12 mouse cellular contexts compared by ENCODE assay signal in the genomic region with DNA sequence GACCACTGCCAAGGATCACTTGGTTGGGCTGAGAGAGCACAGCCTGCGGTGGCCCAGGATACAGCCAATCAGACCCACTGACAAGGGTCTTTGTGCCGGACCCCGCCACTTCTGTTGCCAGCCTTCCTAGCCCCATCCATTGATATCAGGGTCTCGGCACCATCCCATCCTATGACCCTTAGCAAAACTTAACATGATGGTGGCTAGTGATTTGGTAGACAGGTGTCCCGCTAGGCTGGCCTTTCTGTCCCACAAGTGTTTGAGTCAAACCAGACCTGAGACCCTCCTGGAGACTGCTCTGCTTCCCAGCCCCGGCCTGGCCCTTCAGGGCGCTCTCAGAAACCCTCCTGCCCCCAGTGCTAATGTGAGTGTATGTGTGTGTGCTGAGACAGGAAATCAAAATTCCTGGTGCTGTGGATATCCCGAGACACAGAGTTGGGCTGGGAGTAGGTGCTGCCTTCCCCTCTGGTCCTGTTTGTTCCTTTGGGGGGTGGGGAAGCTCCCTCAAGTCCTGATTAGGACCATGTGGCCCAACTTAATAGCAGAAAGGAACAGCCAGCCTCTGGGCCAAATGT. TPM values are rescaled to one million over a fixed set of nuclear protein-coding genes. Genes with fewer than 3 reads are reported as not detected.
DNase-seq lines count a peak whose midpoint lies in the region; ATAC-seq and TF ChIP-seq lines count a peak whose summit lies in the region.
"Had no signal": no experiment of that assay in that cellular context is flagged by ENCODE, and none has a peak within 500 bp of the region (broad histone marks: within the 10 kb centered on the region; RNA-seq: fewer than 3 reads in every experiment).

No protein-coding gene starts in this region.

- H3K4me1 ChIP-seq in heart, adult 2 months (ENCODE audit: control insufficient read depth, insufficient read depth, low read length) = peaks cover 30% of the 10 kb centered on the region
- H3K4me1 ChIP-seq in midbrain, embryonic 10.5 days = peaks cover 16% of the 10 kb centered on the region
- H3K4me1 ChIP-seq in midbrain, embryonic 14.5 days (ENCODE audit: control insufficient read depth, insufficient read depth, low read length) = no peaks in the 10 kb centered on the region
- peaks cover 47% of the 10 kb centered on the region for H3K4me1 ChIP-seq in heart, embryonic 12.5 days (replicated peaks)
- peaks cover 45 to 55% of the 10 kb centered on the region in 2 experiments for H3K4me1 ChIP-seq in liver, embryonic 14.5 days (replicated peaks; ENCODE audit: control insufficient read depth in 2 of 2, insufficient read depth in 2 of 2, low read length in 1 of 2)

- no peak for TF ChIP-seq EP300 in heart, adult 2 months (IDR thresholded peaks at IDR 0.05; ENCODE audit: insufficient read depth, low read depth, low read length)
- no peak for TF ChIP-seq EP300 in liver, embryonic 14.5 days (IDR thresholded peaks at IDR 0.05; ENCODE audit: low read depth)

- no peak for TF ChIP-seq POLR2A in heart, adult 2 months (IDR thresholded peaks at IDR 0.05; ENCODE audit: insufficient read depth, low read depth, low read length)

- H3K9ac ChIP-seq in heart, adult 2 months (ENCODE audit: low read depth, low read length) = peak overlapping the region; percentile 44
- no peak overlapping the region for H3K9ac ChIP-seq in midbrain, embryonic 14.5 days (replicated peaks; ENCODE audit: low read length)
- H3K9ac ChIP-seq in heart, embryonic 12.5 days = no peak overlapping the region; the same call in 1 of the 2 replicates
- peak overlapping the region; percentile 73 for H3K9ac ChIP-seq in liver, embryonic 14.5 days (replicated peaks)

- H3K4me2 ChIP-seq in midbrain, embryonic 14.5 days (ENCODE audit: low read length) = no peak overlapping the region
- H3K4me2 ChIP-seq in heart, embryonic 12.5 days = no peak overlapping the region
- H3K4me2 ChIP-seq in liver, embryonic 14.5 days (ENCODE audit: low read depth) = peak overlapping the region; percentile 65

- TF ChIP-seq CTCF in heart, adult 2 months (IDR thresholded peaks at IDR 0.05) = no peak
- no peak for TF ChIP-seq CTCF in liver, embryonic 14.5 days (IDR thresholded peaks at IDR 0.05; ENCODE audit: low read depth)

- H3K27me3 ChIP-seq in heart, adult 2 months (ENCODE audit: control insufficient read depth, insufficient read depth, low read length) = no peaks in the 10 kb centered on the region
- H3K27me3 ChIP-seq in midbrain, embryonic 10.5 days (ENCODE audit: low read depth, poor library complexity, severe bottlenecking) = no peaks in the 10 kb centered on the region
- H3K27me3 ChIP-seq in midbrain, embryonic 14.5 days (ENCODE audit: control insufficient read depth, insufficient read depth, low read length) = no peaks in the 10 kb centered on the region
- H3K27me3 ChIP-seq in heart, embryonic 12.5 days (replicated peaks) = no peaks in the 10 kb centered on the region
- H3K27me3 ChIP-seq in liver, embryonic 14.5 days (ENCODE audit: control insufficient read depth, insufficient read depth, low read length) = no peaks in the 10 kb centered on the region

- H3K79me2 ChIP-seq in heart, adult 2 months (replicated peaks; ENCODE audit: control insufficient read depth, insufficient read depth, low read length) = no peaks in the 10 kb centered on the region

- ATAC-seq in midbrain, embryonic 14.5 days (ENCODE audit: low FRiP score, low TSS enrichment) = no peak
- no peak for ATAC-seq in heart, embryonic 12.5 days (ENCODE audit: insufficient number of reproducible peaks, low FRiP score)
- ATAC-seq in liver, embryonic 14.5 days (ENCODE audit: insufficient read depth) = no peak; the same call in 1 of the 2 replicates
- ATAC-seq: CD4-positive, CD25-positive, alpha-beta regulatory T cell, adult 4 months had no signal

- peaks cover 43% of the 10 kb centered on the region for H3K36me3 ChIP-seq in heart, adult 2 months (ENCODE audit: control insufficient read depth, insufficient read depth, low read length)
- H3K36me3 ChIP-seq in midbrain, embryonic 10.5 days = 0 out of 2 replicates have a peak, but pooled peaks cover 3% of the 10 kb centered on the region
- H3K36me3 ChIP-seq in midbrain, embryonic 14.5 days (ENCODE audit: control insufficient read depth, insufficient read depth, low read length) = no peaks in the 10 kb centered on the region
- H3K36me3 ChIP-seq in heart, embryonic 12.5 days = peaks cover 14% of the 10 kb centered on the region
- no peaks in the 10 kb centered on the region for H3K36me3 ChIP-seq in liver, embryonic 14.5 days (replicated peaks; ENCODE audit: control insufficient read depth, insufficient read depth, low read depth)

- intact Hi-C loops in heart, adult 2 months (cut with DNase I) = no loop called here
- intact Hi-C loops in left cerebral cortex, postnatal 14 days (cut with DNase I) = no loop called here

- peak in 1 of 2 experiments; percentile 18 for DNase-seq in heart, adult 2 months
- no peak for DNase-seq in heart, adult 9 months (ENCODE audit: low spot score in 2 of 2)
- DNase-seq in midbrain, embryonic 10.5 days (ENCODE audit: low spot score) = no peak
- no peak for DNase-seq in midbrain, embryonic 14.5 days
- no peak for DNase-seq in liver, embryonic 14.5 days (ENCODE audit: low read depth in 3 of 3, low spot score in 3 of 3)
- no peak for DNase-seq in left cerebral cortex, postnatal 14 days (ENCODE audit: low spot score in 2 of 2)
- DNase-seq in thymus, postnatal 4 days = no peak
- DNase-seq: thymus, adult 2 months had no signal

- peak overlapping the region; percentile 94 for H3K27ac ChIP-seq in heart, adult 2 months
- H3K27ac ChIP-seq in midbrain, embryonic 10.5 days (replicated peaks) = peak overlapping the region; percentile 64
- no peak overlapping the region for H3K27ac ChIP-seq in midbrain, embryonic 14.5 days (replicated peaks; ENCODE audit: low read depth, low read length)
- peak overlapping the region; percentile 79 for H3K27ac ChIP-seq in heart, embryonic 12.5 days (ENCODE audit: poor library complexity, severe bottlenecking)
- peak overlapping the region; percentile 97 for H3K27ac ChIP-seq in liver, embryonic 14.5 days

- 49% methylated on average over 8 of the region's 8 CpGs for WGBS in heart, adult 2 months
- WGBS in midbrain, embryonic 10.5 days = 89% methylated on average over 8 of the region's 8 CpGs
- WGBS in midbrain, embryonic 14.5 days = 89% methylated on average over 8 of the region's 8 CpGs
- 62% methylated on average over 8 of the region's 8 CpGs for WGBS in heart, embryonic 12.5 days
- WGBS in liver, embryonic 14.5 days (ENCODE audit: insufficient replicate concordance) = 69% methylated on average over 8 of the region's 8 CpGs

- no peak overlapping the region; the same call in 1 of the 2 replicates for H3K4me3 ChIP-seq in heart, adult 2 months
- H3K4me3 ChIP-seq in midbrain, embryonic 10.5 days = no peak overlapping the region
- H3K4me3 ChIP-seq in midbrain, embryonic 14.5 days (replicated peaks; ENCODE audit: low read depth, low read length) = no peak overlapping the region
- H3K4me3 ChIP-seq in heart, embryonic 12.5 days = no peak overlapping the region
- no peak overlapping the region for H3K4me3 ChIP-seq in liver, embryonic 14.5 days (ENCODE audit: insufficient read depth in 1 of 2, low read depth in 2 of 2, low read length in 2 of 2)

- H3K9me3 ChIP-seq in midbrain, embryonic 10.5 days (replicated peaks) = no peaks in the 10 kb centered on the region
- no peaks in the 10 kb centered on the region for H3K9me3 ChIP-seq in midbrain, embryonic 14.5 days (ENCODE audit: control insufficient read depth, low read length)
- no peaks in the 10 kb centered on the region for H3K9me3 ChIP-seq in heart, embryonic 12.5 days (replicated peaks)
- no peaks in the 10 kb centered on the region for H3K9me3 ChIP-seq in liver, embryonic 14.5 days (ENCODE audit: control insufficient read depth, low read length)

RNA-seq across cellular contexts. Expression of gene Gm11037, which starts 1.6 kb away (rescaled TPM):
- total RNA-seq in heart, adult 2 months (2021) = not detected
- polyA plus RNA-seq in heart, adult 2 months (2012; rRNA removed) = not detected in 2 replicates
- polyA plus RNA-seq in midbrain, embryonic 10.5 days (2016; fragmentation: Nextera tagmentation; extraction: Ambion mirVana) = not detected in 2 replicates
- not detected in 2 replicates for polyA plus RNA-seq in midbrain, embryonic 14.5 days (2014; fragmentation: Nextera tagmentation; extraction: Ambion mirVana)
- polyA plus RNA-seq in heart, embryonic 12.5 days (2016; fragmentation: Nextera tagmentation; extraction: Ambion mirVana) = not detected in 2 replicates
- not detected in 2 replicates for polyA plus RNA-seq in liver, embryonic 14.5 days (2012; rRNA removed)
- not detected in 2 replicates for polyA plus RNA-seq in liver, embryonic 14.5 days (2014; fragmentation: Nextera tagmentation; extraction: Ambion mirVana)
- not detected for total RNA-seq in left cerebral cortex, postnatal 14 days (2021)
- total RNA-seq: heart, postnatal 14 days; left cerebral cortex, postnatal 25 days had no signal
- polyA plus RNA-seq: CD4-positive, CD25-positive, alpha-beta regulatory T cell, adult 4 months; thymus, adult 2 months had no signal

RNA-seq across cellular contexts. Expression of gene Hspa12b, which starts 7.8 kb away (rescaled TPM):
- 10 to 100 TPM; 29.7 to 31.4 TPM for total RNA-seq in heart, adult 2 months (2021)
- 21.9 and 27.8 TPM in 2 replicates for polyA plus RNA-seq in heart, adult 2 months (2012; rRNA removed)
- polyA plus RNA-seq in midbrain, embryonic 10.5 days (2016; fragmentation: Nextera tagmentation; extraction: Ambion mirVana) = 6.5 and 7.6 TPM in 2 replicates
- polyA plus RNA-seq in midbrain, embryonic 14.5 days (2014; fragmentation: Nextera tagmentation; extraction: Ambion mirVana) = 1.5 and 1.7 TPM in 2 replicates
- polyA plus RNA-seq in heart, embryonic 12.5 days (2016; fragmentation: Nextera tagmentation; extraction: Ambion mirVana) = 8.7 and 8.9 TPM in 2 replicates
- 1.6 and 2.1 TPM in 2 replicates for polyA plus RNA-seq in liver, embryonic 14.5 days (2012; rRNA removed)
- polyA plus RNA-seq in liver, embryonic 14.5 days (2014; fragmentation: Nextera tagmentation; extraction: Ambion mirVana) = 0.71 and 0.76 TPM in 2 replicates
- 10 to 100 TPM; 10.2 to 10.8 TPM for total RNA-seq in left cerebral cortex, postnatal 14 days (2021)
- polyA plus RNA-seq: CD4-positive, CD25-positive, alpha-beta regulatory T cell, adult 4 months had no signal

RNA-seq across cellular contexts. Expression of gene 1700037H04Rik, which starts 25.0 kb away (rescaled TPM):
- 10 to 100 TPM in 1 of 2 experiments, 1 to 10 TPM in 1; 9.8 to 11.3 TPM for total RNA-seq in heart, adult 2 months (2021)
- polyA plus RNA-seq in heart, adult 2 months (2012; rRNA removed) = 33.6 and 48.9 TPM in 2 replicates
- 136 and 145 TPM in 2 replicates for polyA plus RNA-seq in midbrain, embryonic 10.5 days (2016; fragmentation: Nextera tagmentation; extraction: Ambion mirVana)
- 76.4 and 85.7 TPM in 2 replicates for polyA plus RNA-seq in midbrain, embryonic 14.5 days (2014; fragmentation: Nextera tagmentation; extraction: Ambion mirVana)
- 69.2 and 69.6 TPM in 2 replicates for polyA plus RNA-seq in heart, embryonic 12.5 days (2016; fragmentation: Nextera tagmentation; extraction: Ambion mirVana)
- polyA plus RNA-seq in liver, embryonic 14.5 days (2012; rRNA removed) = 105 and 125 TPM in 2 replicates
- 129 and 153 TPM in 2 replicates for polyA plus RNA-seq in liver, embryonic 14.5 days (2014; fragmentation: Nextera tagmentation; extraction: Ambion mirVana)
- total RNA-seq in left cerebral cortex, postnatal 14 days (2021) = 10 to 100 TPM; 74.6 to 83.3 TPM

RNA-seq across cellular contexts. Expression of gene Cenpb, which starts 45.0 kb away (rescaled TPM):
- 10 to 100 TPM; 71.9 to 92.6 TPM for total RNA-seq in heart, adult 2 months (2021)
- polyA plus RNA-seq in heart, adult 2 months (2012; rRNA removed) = 57.1 and 58.5 TPM in 2 replicates
- 9.0 and 10.6 TPM in 2 replicates for polyA plus RNA-seq in midbrain, embryonic 10.5 days (2016; fragmentation: Nextera tagmentation; extraction: Ambion mirVana)
- 11.1 TPM in 2 replicates for polyA plus RNA-seq in midbrain, embryonic 14.5 days (2014; fragmentation: Nextera tagmentation; extraction: Ambion mirVana)
- 6.9 and 7.2 TPM in 2 replicates for polyA plus RNA-seq in heart, embryonic 12.5 days (2016; fragmentation: Nextera tagmentation; extraction: Ambion mirVana)
- 11.0 and 12.4 TPM in 2 replicates for polyA plus RNA-seq in liver, embryonic 14.5 days (2012; rRNA removed)
- 2.7 and 3.0 TPM in 2 replicates for polyA plus RNA-seq in liver, embryonic 14.5 days (2014; fragmentation: Nextera tagmentation; extraction: Ambion mirVana)
- 10 to 100 TPM; 89.7 to 97.4 TPM for total RNA-seq in left cerebral cortex, postnatal 14 days (2021)

RNA-seq across cellular contexts. Expression of gene Siglec1, which starts 48.3 kb away (rescaled TPM):
- total RNA-seq in heart, adult 2 months (2021) = 1 to 10 TPM; 2.1 to 2.5 TPM
- 3.1 and 3.3 TPM in 2 replicates for polyA plus RNA-seq in heart, adult 2 months (2012; rRNA removed)
- 0.12 TPM in 2 replicates for polyA plus RNA-seq in midbrain, embryonic 10.5 days (2016; fragmentation: Nextera tagmentation; extraction: Ambion mirVana)
- 0.51 TPM in 1 of 2 replicates, not detected in the other for polyA plus RNA-seq in midbrain, embryonic 14.5 days (2014; fragmentation: Nextera tagmentation; extraction: Ambion mirVana)
- 0.08 and 0.14 TPM in 2 replicates for polyA plus RNA-seq in heart, embryonic 12.5 days (2016; fragmentation: Nextera tagmentation; extraction: Ambion mirVana)
- polyA plus RNA-seq in liver, embryonic 14.5 days (2012; rRNA removed) = 0.93 and 1.0 TPM in 2 replicates
- 0.70 and 0.78 TPM in 2 replicates for polyA plus RNA-seq in liver, embryonic 14.5 days (2014; fragmentation: Nextera tagmentation; extraction: Ambion mirVana)
- under 1 TPM; 0.51 to 0.59 TPM for total RNA-seq in left cerebral cortex, postnatal 14 days (2021)
- polyA plus RNA-seq: CD4-positive, CD25-positive, alpha-beta regulatory T cell, adult 4 months had no signal

Comparison
In these comparisons a context has a peak if more than half of its experiments do, and no peak if none do; other contexts are left out.
1. H3K9ac ChIP-seq: peak in heart, adult 2 months (single experiment) and liver, embryonic 14.5 days (single experiment); none in midbrain, embryonic 14.5 days (single experiment) and heart, embryonic 12.5 days (single experiment).